In the genomic region with DNA sequence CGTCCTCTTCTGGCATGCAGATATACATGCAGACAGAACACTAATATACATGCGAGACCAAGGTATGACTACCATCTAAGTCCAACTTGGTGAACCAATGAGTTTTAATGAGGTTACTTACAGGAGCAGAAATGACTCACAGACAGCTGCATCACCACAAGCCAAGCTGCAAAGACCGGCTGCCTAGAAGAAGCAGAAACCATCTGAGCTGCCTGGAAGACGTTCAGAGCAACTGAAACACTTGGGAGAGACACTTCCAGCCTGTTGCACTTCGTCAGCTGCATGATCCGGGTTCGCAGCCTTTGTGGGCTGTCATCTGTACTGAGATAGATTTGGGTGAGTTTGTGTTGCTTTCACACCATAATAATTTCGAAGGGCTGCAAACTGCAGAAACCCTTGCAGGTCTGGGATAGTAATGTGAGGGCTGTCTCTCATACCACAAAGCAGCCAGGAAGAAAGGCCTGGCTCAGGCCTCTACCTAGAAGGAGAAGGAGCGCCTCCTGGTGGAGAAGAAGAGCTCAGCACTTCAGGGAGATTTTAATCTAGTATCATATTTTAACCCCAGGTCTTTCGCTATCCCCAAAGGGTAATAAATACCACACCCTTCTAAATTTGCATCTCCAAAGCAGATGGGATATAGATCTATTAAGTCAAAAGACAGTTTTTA, we compare ENCODE assay signal across 7 mouse cellular contexts. TPM values are rescaled to one million over a fixed set of nuclear protein-coding genes. Genes with fewer than 3 reads are reported as not detected.
DNase-seq lines count a peak whose midpoint lies in the region; ATAC-seq lines count a peak whose summit lies in the region.

No protein-coding gene starts in this region.

- no peak overlapping the region for H3K4me2 ChIP-seq in liver, embryonic 12.5 days
- no peak overlapping the region for H3K4me2 ChIP-seq in limb, embryonic 11.5 days (ENCODE audit: low read depth, severe bottlenecking)

- H3K27ac ChIP-seq in liver, embryonic 12.5 days: no peak overlapping the region
- no peak overlapping the region for H3K27ac ChIP-seq in limb, embryonic 11.5 days (replicated peaks; ENCODE audit: low read depth, low read length)

- no peaks in the 10 kb centered on the region for H3K27me3 ChIP-seq in liver, embryonic 12.5 days (replicated peaks)
- H3K27me3 ChIP-seq in limb, embryonic 11.5 days (ENCODE audit: control insufficient read depth, insufficient read depth, low read length): no peaks in the 10 kb centered on the region

- no peak overlapping the region for H3K4me3 ChIP-seq in liver, embryonic 12.5 days
- no peak overlapping the region for H3K4me3 ChIP-seq in limb, embryonic 11.5 days (ENCODE audit: low read depth, low read length)

- 41% methylated on average over 10 of the region's 10 CpGs for WGBS in liver, embryonic 12.5 days (ENCODE audit: insufficient replicate concordance)
- WGBS in limb, embryonic 11.5 days: 56% methylated on average over 10 of the region's 10 CpGs

- DNase-seq in liver: peak; percentile 64
- DNase-seq in MN1 (ENCODE audit: low spot score): peak; percentile 71
- DNase-seq in cerebellum, adult 8-10 months: peak; percentile 67
- DNase-seq in heart, adult 9 months (ENCODE audit: low spot score in 2 of 2): peak; percentile 39 to 54
- peak; percentile 63 for DNase-seq in limb, embryonic 11.5 days (ENCODE audit: low spot score)
- DNase-seq in retina, adult 2 months (ENCODE audit: low read depth, low spot score): peak; percentile 51

- H3K9me3 ChIP-seq in liver, embryonic 12.5 days (replicated peaks): no peaks in the 10 kb centered on the region
- no peaks in the 10 kb centered on the region; the same call in 1 of the 2 replicates for H3K9me3 ChIP-seq in limb, embryonic 11.5 days (ENCODE audit: control insufficient read depth, low read length)

- no peak overlapping the region for H3K9ac ChIP-seq in liver, embryonic 12.5 days
- H3K9ac ChIP-seq in limb, embryonic 11.5 days (ENCODE audit: low read length): peak overlapping the region; percentile 45; the same call in 1 of the 2 replicates

- peaks cover 38% of the 10 kb centered on the region for H3K4me1 ChIP-seq in liver, embryonic 12.5 days
- no peaks in the 10 kb centered on the region for H3K4me1 ChIP-seq in limb, embryonic 11.5 days (ENCODE audit: control insufficient read depth, insufficient read depth, low read length)

- H3K36me3 ChIP-seq in liver, embryonic 12.5 days: no peaks in the 10 kb centered on the region
- no peaks in the 10 kb centered on the region for H3K36me3 ChIP-seq in limb, embryonic 11.5 days (ENCODE audit: control insufficient read depth, insufficient read depth, low read length)

- no peak for ATAC-seq in liver, embryonic 12.5 days
- no peak for ATAC-seq in limb, embryonic 11.5 days (ENCODE audit: insufficient number of reproducible peaks, low FRiP score, low TSS enrichment, low read depth)

RNA-seq across cellular contexts. Expression of a gene that starts 4.6 kb away (rescaled TPM):
- polyA plus RNA-seq in liver, embryonic 12.5 days (2016; fragmentation: Nextera tagmentation; extraction: Ambion mirVana): 23.0 and 23.9 TPM in 2 replicates
- polyA plus RNA-seq in limb, embryonic 11.5 days (2014; fragmentation: Nextera tagmentation; extraction: Ambion mirVana): 34.4 and 36.9 TPM in 2 replicates

RNA-seq across cellular contexts. Expression of a gene that starts 5.4 kb away (rescaled TPM):
- 234 and 239 TPM in 2 replicates for polyA plus RNA-seq in liver, embryonic 12.5 days (2016; fragmentation: Nextera tagmentation; extraction: Ambion mirVana)
- 320 TPM in 2 replicates for polyA plus RNA-seq in limb, embryonic 11.5 days (2014; fragmentation: Nextera tagmentation; extraction: Ambion mirVana)

RNA-seq across cellular contexts. Expression of a gene that starts 16.6 kb away (rescaled TPM):
- 15.5 and 16.1 TPM in 2 replicates for polyA plus RNA-seq in liver, embryonic 12.5 days (2016; fragmentation: Nextera tagmentation; extraction: Ambion mirVana)
- 28.0 and 32.5 TPM in 2 replicates for polyA plus RNA-seq in limb, embryonic 11.5 days (2014; fragmentation: Nextera tagmentation; extraction: Ambion mirVana)

RNA-seq across cellular contexts. Expression of a gene that starts 29.8 kb away (rescaled TPM):
- 8.6 and 8.8 TPM in 2 replicates for polyA plus RNA-seq in liver, embryonic 12.5 days (2016; fragmentation: Nextera tagmentation; extraction: Ambion mirVana)
- 21.5 and 24.5 TPM in 2 replicates for polyA plus RNA-seq in limb, embryonic 11.5 days (2014; fragmentation: Nextera tagmentation; extraction: Ambion mirVana)
